Mouse (Mus musculus) heart, embryonic 14.5 days (tissue): Measurements from ENCODE around the gene Nelfb. TPM values are rescaled to one million over a fixed set of nuclear protein-coding genes. Genes with fewer than 3 reads are reported as not detected.

Experiments used
- ATAC-seq: fragments of 200-750 bp; cut with Nextera tagmentation; 2 replicates; pipeline ENCODE4 v1.8.0; 2017; ENCODE audit warnings: low read depth, moderate TSS enrichment; ENCODE audit not compliant: insufficient number of reproducible peaks, insufficient read depth, low FRiP score
- H3K27ac ChIP-seq, 2 experiments: fragments of 200-500 bp in 1 of 2; fragments of 300-500 bp in 1 of 2; sonication (generic) in 1 of 2; replicated peaks in 1 of 2; 2 replicates each; pipeline ENCODE4 v1.5.1; 2012 to 2014; ENCODE audit warnings: low read depth in 2 of 2, low read length in 2 of 2, control low read depth in 1 of 2, mild to moderate bottlenecking in 1 of 2, mixed read lengths in 1 of 2; ENCODE audit not compliant: control insufficient read depth in 1 of 2, insufficient read depth in 1 of 2
- H3K27me3 ChIP-seq: fragments of 300-500 bp; sonication (generic); 2 replicates; pipeline ENCODE4 v1.6.1; 2014; ENCODE audit warnings: mild to moderate bottlenecking, low read length, control low read depth; ENCODE audit not compliant: control insufficient read depth, insufficient read depth
- H3K36me3 ChIP-seq: fragments of 300-500 bp; sonication (generic); 2 replicates; pipeline ENCODE4 v1.6.1; 2014; ENCODE audit warnings: mild to moderate bottlenecking, control low read depth, low read length, mixed read lengths; ENCODE audit not compliant: control insufficient read depth, insufficient read depth
- H3K4me1 ChIP-seq, 2 experiments: fragments of 200-500 bp in 1 of 2; fragments of 300-500 bp in 1 of 2; sonication (generic) in 1 of 2; 2 replicates each; pipeline ENCODE4 v1.6.1; 2012 to 2014; ENCODE audit warnings: low read length in 2 of 2, control low read depth in 1 of 2, mixed read lengths in 1 of 2; ENCODE audit not compliant: control insufficient read depth in 2 of 2, insufficient read depth in 2 of 2
- H3K4me2 ChIP-seq: fragments of 300-500 bp; sonication (generic); 2 replicates; pipeline ENCODE4 v1.6.1; 2014; ENCODE audit warnings: mild to moderate bottlenecking, low read length
- H3K4me3 ChIP-seq, 2 experiments: fragments of 200-500 bp in 1 of 2; fragments of 300-500 bp in 1 of 2; sonication (generic) in 1 of 2; 2 replicates each; pipeline ENCODE4 v1.5.1; 2012 to 2014; ENCODE audit warnings: low read length in 2 of 2, mild to moderate bottlenecking in 2 of 2, control low read depth in 1 of 2, low read depth in 1 of 2, moderate library complexity in 1 of 2; ENCODE audit not compliant: control insufficient read depth in 1 of 2, insufficient read depth in 1 of 2
- H3K9ac ChIP-seq: fragments of 300-500 bp; sonication (generic); 2 replicates; pipeline ENCODE4 v1.6.1; 2014; ENCODE audit warnings: mild to moderate bottlenecking, low read length
- H3K9me3 ChIP-seq: fragments of 300-500 bp; sonication (generic); 2 replicates; pipeline ENCODE4 v1.6.1; 2016; ENCODE audit warnings: low read length, control low read depth; ENCODE audit not compliant: control insufficient read depth
- WGBS: fragments of 180-500 bp; shearing (Covaris S2); extraction: QIAGEN DNeasy Blood & Tissue Kit; methylation state at CpG from one replicate; pipeline ENCODE4 v1.1.7; 2014; 5-methylcytosine and 5-hydroxymethylcytosine counted together
- polyA plus RNA-seq: library from polyadenylated mRNA; unstranded; fragments of >200 nt; fragmentation: Nextera tagmentation; extraction: Ambion mirVana; gene quantifications from 2 replicates; pipeline ENCODE4 v1.2.1, GENCODE M21; 2014

The Nelfb gene
- polyA plus RNA-seq, 1 experiment from 2014 or later: 65.9 TPM

- Histone ChIP-seq H3K4me1 (peaks cover 5 to 16% of the 10 kb centered on the region in 2 experiments), H3K4me3 (peak overlapping the region; percentile 86 to 87), H3K9me3 (no peaks in the 10 kb centered on the region), H3K9ac (peak overlapping the region; percentile 92), H3K27ac (peak overlapping the region; percentile 73 to 84), H3K4me2 (peak overlapping the region; percentile 74), H3K36me3 (peaks cover 40% of the 10 kb centered on the region), H3K27me3 (0 out of 2 replicates have a peak, but pooled peaks cover 3% of the 10 kb centered on the region)
- peak; percentile 10; the same call in 1 of the 2 replicates for ATAC-seq
- WGBS: under 1% methylated on average over 24 of the region's 24 CpGs
Observed at GRCm38 (mm10) chr2:25210686-25211085, 603 bp downstream of the Nelfb start.

GRCm38 (mm10) chr2:25207593-25207992 lies 3.7 kb downstream of the Nelfb start:
- 68% methylated on average over 1 of the region's 1 CpGs for WGBS

DNA sequence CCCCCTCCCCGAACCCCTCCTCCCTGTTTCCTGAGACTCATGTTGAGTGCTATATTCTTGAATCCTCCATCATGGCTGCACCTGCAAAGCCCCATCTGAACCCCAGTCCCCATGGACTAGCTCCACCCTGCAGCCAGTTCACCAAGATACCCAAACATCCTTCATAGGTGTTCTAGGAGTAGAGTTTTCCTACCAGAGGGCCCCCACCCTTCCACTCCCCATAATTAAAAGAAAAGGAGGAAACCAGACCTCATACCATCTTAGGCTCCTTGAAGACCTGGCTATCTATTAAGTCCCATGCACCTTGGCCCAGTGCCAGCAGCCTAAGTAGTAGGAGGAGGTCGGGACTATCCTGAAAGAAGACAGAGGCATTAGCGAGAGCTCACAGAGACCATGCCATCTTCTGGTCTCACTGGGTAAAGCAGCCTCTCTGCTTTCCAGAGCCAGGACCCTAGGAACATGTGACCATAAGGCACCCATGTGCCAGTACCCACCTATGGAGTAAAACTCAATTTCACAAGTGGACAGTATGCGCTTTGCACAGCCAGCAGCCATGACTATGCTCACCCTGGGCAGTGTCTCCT lies 7.6 kb downstream of the Nelfb start:
- Histone ChIP-seq H3K4me3 (no peak overlapping the region), H3K36me3 (peaks cover 98% of the 10 kb centered on the region), H3K9me3 (no peaks in the 10 kb centered on the region), H3K27me3 (no peaks in the 10 kb centered on the region), H3K4me1 (no peaks in the 10 kb centered on the region; a peak in 1 of 4 replicates), H3K4me2 (no peak overlapping the region), H3K9ac (no peak overlapping the region), H3K27ac (no peak overlapping the region)
- 58% methylated on average over 4 of the region's 4 CpGs for WGBS
- ATAC-seq: no peak

More at GRCm38 (mm10) chr2:25207593-25207992, 3.7 kb downstream of the Nelfb start:
- Histone ChIP-seq H3K4me2 (no peak overlapping the region), H3K4me1 (peaks cover 5 to 16% of the 10 kb centered on the region in 2 experiments), H3K9me3 (no peaks in the 10 kb centered on the region), H3K9ac (no peak overlapping the region), H3K27me3 (no peaks in the 10 kb centered on the region), H3K36me3 (peaks cover 71% of the 10 kb centered on the region), H3K4me3 (no peak overlapping the region), H3K27ac (no peak overlapping the region)
- ATAC-seq: no peak

DNA sequence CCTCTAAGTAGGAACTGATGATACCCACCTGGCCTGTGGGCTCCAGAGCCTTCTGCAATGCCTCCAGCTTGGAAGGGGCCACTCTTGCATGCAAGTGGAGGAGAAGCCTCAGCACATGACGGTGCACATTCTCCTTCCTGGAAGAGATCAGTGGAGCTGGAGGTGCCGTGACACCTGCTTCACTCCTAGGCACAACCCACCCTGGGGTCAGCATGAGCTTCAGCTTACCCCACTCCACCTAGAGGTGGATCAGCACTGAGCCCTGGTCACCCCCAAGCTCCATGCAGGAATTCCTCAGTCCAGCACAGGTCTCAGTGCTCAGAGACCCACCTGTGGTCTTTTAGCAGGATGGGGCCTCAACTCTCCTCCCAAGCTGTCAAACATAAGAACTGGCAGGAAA lies 10.7 kb downstream of the Nelfb start:
- 90% methylated on average over 2 of the region's 2 CpGs for WGBS
- no peak overlapping the region for H3K4me3 ChIP-seq
- H3K4me2 ChIP-seq: no peak overlapping the region
- no peak overlapping the region for H3K9ac ChIP-seq
- H3K27me3 ChIP-seq: no peaks in the 10 kb centered on the region; the same call in 1 of the 2 replicates
- H3K27ac ChIP-seq: no peak overlapping the region
- ATAC-seq: no peak
- H3K36me3 ChIP-seq: peaks cover 75% of the 10 kb centered on the region
- no peaks in the 10 kb centered on the region for H3K9me3 ChIP-seq
- H3K4me1 ChIP-seq: peaks cover 6 to 13% of the 10 kb centered on the region in 2 experiments; a peak in 3 of 4 replicates

DNA sequence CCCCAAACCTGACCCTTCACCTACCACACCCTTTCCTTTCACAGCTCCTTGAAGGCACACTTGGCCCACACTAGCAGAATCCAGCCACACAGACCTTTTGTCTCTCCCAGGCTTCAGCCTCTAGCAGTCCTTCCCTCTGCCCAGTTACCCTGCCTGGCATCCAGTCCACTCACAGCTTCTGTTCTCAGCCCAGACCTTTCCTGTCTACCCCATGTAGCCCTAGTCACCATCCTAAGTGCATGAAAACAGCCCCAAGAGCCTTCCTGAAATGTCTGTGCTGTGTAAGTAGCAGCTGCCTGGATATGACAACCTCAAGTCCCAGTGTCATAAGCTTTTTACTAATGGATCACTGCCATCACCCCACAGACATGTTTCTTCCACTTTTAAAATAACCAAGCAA lies 13.3 kb downstream of the Nelfb start:
- Histone ChIP-seq H3K9ac (no peak overlapping the region), H3K27ac (peak overlapping the region; percentile 36 to 82), H3K4me3 (no peak overlapping the region), H3K4me1 (peaks cover 9 to 26% of the 10 kb centered on the region in 2 experiments; a peak in 3 of 4 replicates), H3K4me2 (no peak overlapping the region), H3K9me3 (no peaks in the 10 kb centered on the region), H3K27me3 (peaks cover 5% of the 10 kb centered on the region), H3K36me3 (peaks cover 48% of the 10 kb centered on the region)
- no peak for ATAC-seq

DNA sequence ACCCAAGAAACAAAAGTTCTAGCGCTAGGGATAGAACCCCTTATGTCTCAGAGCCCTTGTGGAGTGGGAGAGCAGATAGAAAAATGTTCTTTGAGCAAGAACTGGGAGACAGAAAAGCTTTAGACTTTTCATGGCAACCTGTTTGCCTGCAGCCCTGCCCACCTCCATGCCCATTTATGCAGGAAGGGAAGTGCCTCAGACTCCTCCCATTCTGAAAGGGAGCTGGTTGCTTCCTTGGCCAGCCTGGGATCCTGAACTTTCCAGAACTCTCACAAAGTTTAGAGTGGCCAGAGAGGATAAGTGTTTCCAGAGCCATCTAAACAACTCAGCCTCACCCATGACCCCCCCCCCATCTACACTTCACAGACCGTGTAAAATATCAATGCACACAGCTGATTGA lies 14.1 kb downstream of the Nelfb start:
- Histone ChIP-seq H3K9ac (no peak overlapping the region), H3K4me1 (peaks cover 9 to 26% of the 10 kb centered on the region in 2 experiments; a peak in 3 of 4 replicates), H3K36me3 (peaks cover 41% of the 10 kb centered on the region), H3K27me3 (peaks cover 5% of the 10 kb centered on the region), H3K27ac (peak overlapping the region; percentile 75 to 82), H3K9me3 (no peaks in the 10 kb centered on the region), H3K4me3 (no peak overlapping the region), H3K4me2 (peak overlapping the region; percentile 72)
- ATAC-seq: no peak
- WGBS: 24% methylated on average over 2 of the region's 2 CpGs

DNA sequence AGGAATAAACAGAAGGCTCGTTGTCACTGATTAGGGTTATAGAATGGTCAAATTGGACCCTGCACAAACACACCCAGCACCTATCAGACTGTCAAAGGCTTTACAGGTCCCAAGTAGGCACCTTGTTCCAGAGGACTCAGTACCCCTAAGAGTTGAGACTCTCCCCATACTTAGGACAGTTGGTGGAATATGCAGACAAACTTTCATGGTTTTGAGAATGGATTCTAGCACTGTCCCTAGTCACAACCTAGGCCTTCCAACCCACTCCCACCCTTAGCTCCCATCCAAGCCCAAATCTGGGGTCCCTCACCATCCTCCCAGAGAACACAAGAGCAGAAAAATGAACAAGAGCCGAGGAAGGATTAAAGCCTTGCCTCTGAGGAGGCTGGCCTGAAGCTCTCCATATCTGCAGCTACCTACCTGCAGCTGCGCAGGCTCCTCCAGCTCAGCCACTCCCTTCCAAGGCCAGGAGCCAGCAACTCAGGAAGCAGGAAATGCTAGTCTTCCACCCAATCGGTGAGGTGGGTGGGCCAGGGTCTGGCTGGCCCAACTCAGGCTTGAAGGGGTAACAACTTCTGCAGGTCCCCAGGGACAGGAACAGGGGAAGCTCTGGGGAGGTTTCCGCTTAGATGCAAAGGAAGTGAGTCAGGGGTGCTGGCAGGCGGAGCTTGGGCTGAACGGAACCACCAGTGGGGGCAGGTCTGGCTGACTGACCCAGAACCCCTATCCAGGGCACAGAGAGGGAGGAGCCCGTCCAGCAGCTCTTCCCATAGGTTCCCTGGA lies 14.9 kb downstream of the Nelfb start, which contains the start of gene Tor4a:
Gene Tor4a (minus strand): TSS at position 715 of the 783 bp plus-strand sequence.
- peak within 1 kb of the TSS; percentile 66 for H3K9ac ChIP-seq
- H3K27me3 ChIP-seq: peaks cover 5% of the 10 kb centered on the region
- peak; percentile 75 for ATAC-seq
- H3K9me3 ChIP-seq: no peaks in the 10 kb centered on the region
- peak within 1 kb of the TSS; percentile 35 to 42 for H3K4me3 ChIP-seq
- peaks cover 9 to 26% of the 10 kb centered on the region in 2 experiments; a peak in 3 of 4 replicates for H3K4me1 ChIP-seq
- peak within 1 kb of the TSS; percentile 72 for H3K4me2 ChIP-seq
- 7% methylated on average over 8 of the region's 8 CpGs for WGBS
- H3K36me3 ChIP-seq: peaks cover 33% of the 10 kb centered on the region
- peak within 1 kb of the TSS; percentile 75 to 82 for H3K27ac ChIP-seq
